Mouse (Mus musculus): ENCODE measurements around the gene Tnfsf14. TPM values are rescaled to one million over a fixed set of nuclear protein-coding genes. Genes with fewer than 3 reads are reported as not detected.

The Tnfsf14 gene
- polyA plus RNA-seq, 1 experiment from 2014 or later: 0.06 TPM

GRCm38 (mm10) chr17:57223313-57223712 is 29.3 kb upstream of the Tnfsf14 start:
- no peak for DNase-seq (ENCODE audit: low spot score)
- no peaks in the 10 kb centered on the region for H3K9me3 ChIP-seq (replicated peaks)
- WGBS: 82% methylated on average over 9 of the region's 9 CpGs
- no peak overlapping the region for H3K4me3 ChIP-seq
- no peak overlapping the region for H3K27ac ChIP-seq (replicated peaks)
- peaks cover 8% of the 10 kb centered on the region; the same call in 1 of the 2 replicates for H3K4me1 ChIP-seq
- peaks cover 3% of the 10 kb centered on the region; the same call in 1 of the 2 replicates for H3K27me3 ChIP-seq (ENCODE audit: low read depth, poor library complexity, severe bottlenecking)
- no peaks in the 10 kb centered on the region for H3K36me3 ChIP-seq

GRCm38 (mm10) chr17:57221911-57222310 is 27.9 kb upstream of the Tnfsf14 start:
- no peak overlapping the region for H3K27ac ChIP-seq (replicated peaks)
- peaks cover 3% of the 10 kb centered on the region; the same call in 1 of the 2 replicates for H3K27me3 ChIP-seq (ENCODE audit: low read depth, poor library complexity, severe bottlenecking)
- H3K4me1 ChIP-seq: peaks cover 8% of the 10 kb centered on the region; the same call in 1 of the 2 replicates
- no peak for DNase-seq (ENCODE audit: low spot score)
- no peaks in the 10 kb centered on the region for H3K9me3 ChIP-seq (replicated peaks)
- no peak overlapping the region for H3K4me3 ChIP-seq
- H3K36me3 ChIP-seq: no peaks in the 10 kb centered on the region
- WGBS: 78% methylated on average over 4 of the region's 4 CpGs

GRCm38 (mm10) chr17:57219884-57220207 is 25.9 kb upstream of the Tnfsf14 start:
- Histone ChIP-seq H3K4me3 (no peak overlapping the region), H3K27me3 (ENCODE audit: low read depth, poor library complexity, severe bottlenecking) (peaks cover 3% of the 10 kb centered on the region; the same call in 1 of the 2 replicates), H3K36me3 (no peaks in the 10 kb centered on the region), H3K9me3 (replicated peaks) (no peaks in the 10 kb centered on the region), H3K27ac (replicated peaks) (no peak overlapping the region), H3K4me1 (peaks cover 8% of the 10 kb centered on the region; the same call in 1 of the 2 replicates)
- 19% methylated on average over 3 of the region's 3 CpGs for WGBS
- no peak for DNase-seq (ENCODE audit: low spot score)

DNA sequence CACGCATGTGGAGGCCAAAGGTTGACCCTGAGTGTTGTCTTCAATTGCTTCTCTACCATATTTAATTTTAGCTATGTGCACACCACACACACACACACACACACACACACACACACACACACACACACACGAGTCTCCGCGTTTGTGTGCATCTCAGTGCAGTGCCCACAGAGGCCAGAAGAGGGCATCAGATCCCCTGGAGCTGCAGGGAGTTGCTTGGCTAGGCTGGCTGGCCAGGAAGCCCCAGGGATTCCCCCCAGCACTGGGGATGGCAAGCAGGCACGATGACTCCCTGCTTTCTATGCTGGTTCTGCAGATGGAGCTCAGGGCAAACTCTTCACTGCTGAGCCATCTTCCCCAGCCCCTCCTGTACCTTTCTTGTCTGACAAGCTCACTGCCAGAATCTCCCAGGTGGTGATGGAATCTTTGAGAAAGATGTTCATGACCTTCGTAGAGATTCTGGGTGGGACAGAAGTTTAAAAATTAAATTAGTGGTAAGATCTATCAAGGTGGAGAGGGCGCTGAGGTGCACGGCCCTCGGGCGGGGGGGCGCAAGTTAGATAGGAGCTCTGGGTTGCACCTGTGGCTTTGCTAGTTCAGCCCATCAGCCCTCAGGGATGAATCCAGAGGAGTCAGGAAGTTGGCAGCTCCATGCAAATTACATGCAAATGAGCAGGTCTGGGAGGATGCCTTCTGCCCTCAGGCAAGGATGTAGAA is 25.3 kb upstream of the Tnfsf14 start:
- DNase-seq (ENCODE audit: low spot score): peak; percentile 67
- no peak overlapping the region for H3K27ac ChIP-seq (replicated peaks)
- H3K36me3 ChIP-seq: no peaks in the 10 kb centered on the region
- H3K4me3 ChIP-seq: no peak overlapping the region
- no peaks in the 10 kb centered on the region for H3K9me3 ChIP-seq (replicated peaks)
- peaks cover 3% of the 10 kb centered on the region; the same call in 1 of the 2 replicates for H3K27me3 ChIP-seq (ENCODE audit: low read depth, poor library complexity, severe bottlenecking)
- WGBS: 25% methylated on average over 11 of the region's 11 CpGs
- H3K4me1 ChIP-seq: peaks cover 8% of the 10 kb centered on the region; the same call in 1 of the 2 replicates

DNA sequence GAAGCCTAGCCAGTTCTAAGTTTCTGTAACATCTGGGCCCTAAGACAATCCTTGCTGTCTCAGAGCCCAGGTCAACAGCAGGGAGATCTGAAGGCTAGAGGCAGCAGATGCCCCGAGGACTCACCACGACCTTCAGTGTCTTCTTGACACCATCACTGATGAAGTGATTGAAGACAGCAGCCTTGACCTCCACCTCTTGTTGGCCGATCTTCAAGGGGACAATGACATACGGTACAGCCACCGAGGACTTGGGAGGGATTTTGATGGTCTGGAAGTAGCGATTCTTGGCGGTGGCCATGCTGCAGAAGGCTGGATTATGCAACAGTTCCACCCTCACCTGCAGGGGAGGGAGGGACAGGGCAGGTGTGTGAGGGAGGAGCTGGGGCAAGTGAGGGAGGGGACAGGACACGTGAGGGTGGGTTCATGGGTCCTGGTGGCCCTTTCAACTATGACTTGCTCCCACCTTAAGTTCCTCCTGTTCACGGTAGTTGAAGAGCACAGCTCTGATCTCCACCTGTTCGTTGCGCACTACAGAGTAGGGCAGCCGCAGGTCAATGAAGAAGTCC is 24.4 kb upstream of the Tnfsf14 start:
- no peak for DNase-seq (ENCODE audit: low spot score)
- Histone ChIP-seq H3K27me3 (ENCODE audit: low read depth, poor library complexity, severe bottlenecking) (no peaks in the 10 kb centered on the region), H3K27ac (replicated peaks) (no peak overlapping the region), H3K36me3 (no peaks in the 10 kb centered on the region), H3K4me3 (no peak overlapping the region), H3K4me1 (peaks cover 8% of the 10 kb centered on the region; the same call in 1 of the 2 replicates), H3K9me3 (replicated peaks) (no peaks in the 10 kb centered on the region)
- WGBS: 83% methylated on average over 12 of the region's 12 CpGs

GRCm38 (mm10) chr17:57214676-57215387 is 20.9 kb upstream of the Tnfsf14 start:
- Histone ChIP-seq H3K27ac (replicated peaks) (no peak overlapping the region), H3K4me3 (no peak overlapping the region)
- WGBS: 51% methylated on average over 13 of the region's 13 CpGs

GRCm38 (mm10) chr17:57211501-57211900 is 17.5 kb upstream of the Tnfsf14 start:
- H3K9me3 ChIP-seq (replicated peaks): no peaks in the 10 kb centered on the region
- no peaks in the 10 kb centered on the region for H3K36me3 ChIP-seq
- H3K27ac ChIP-seq (replicated peaks): no peak overlapping the region
- WGBS: 66% methylated on average over 9 of the region's 9 CpGs
- no peak for DNase-seq (ENCODE audit: low spot score)
- no peak overlapping the region for H3K4me3 ChIP-seq
- H3K4me1 ChIP-seq: no peaks in the 10 kb centered on the region
- no peaks in the 10 kb centered on the region for H3K27me3 ChIP-seq (ENCODE audit: low read depth, poor library complexity, severe bottlenecking)

More at GRCm38 (mm10) chr17:57214676-57215387, 20.9 kb upstream of the Tnfsf14 start:
- Histone ChIP-seq H3K27me3 (ENCODE audit: low read depth, poor library complexity, severe bottlenecking) (no peaks in the 10 kb centered on the region), H3K36me3 (no peaks in the 10 kb centered on the region), H3K9me3 (replicated peaks) (no peaks in the 10 kb centered on the region), H3K4me1 (peaks cover 8% of the 10 kb centered on the region; the same call in 1 of the 2 replicates)
- DNase-seq (ENCODE audit: low spot score): no peak

GRCm38 (mm10) chr17:57209330-57209729 is 15.4 kb upstream of the Tnfsf14 start:
- DNase-seq (ENCODE audit: low spot score): no peak
- H3K27me3 ChIP-seq (ENCODE audit: low read depth, poor library complexity, severe bottlenecking): no peaks in the 10 kb centered on the region
- no peak overlapping the region for H3K27ac ChIP-seq (replicated peaks)
- 70% methylated on average over 4 of the region's 4 CpGs for whole genome bisulfite sequencing
- no peaks in the 10 kb centered on the region for H3K9me3 ChIP-seq (replicated peaks)
- H3K4me1 ChIP-seq: no peaks in the 10 kb centered on the region
- no peak overlapping the region for H3K4me3 ChIP-seq
- H3K36me3 ChIP-seq: no peaks in the 10 kb centered on the region

- Histone ChIP-seq H3K4me1 (no peaks in the 10 kb centered on the region), H3K9me3 (replicated peaks) (no peaks in the 10 kb centered on the region), H3K4me3 (no peak overlapping the region), H3K27ac (replicated peaks) (no peak overlapping the region), H3K27me3 (ENCODE audit: low read depth, poor library complexity, severe bottlenecking) (no peaks in the 10 kb centered on the region), H3K36me3 (no peaks in the 10 kb centered on the region)
- 91% methylated on average over 3 of the region's 3 CpGs for WGBS
- DNase-seq (ENCODE audit: low spot score): no peak
Measured at GRCm38 (mm10) chr17:57207938-57208337, 14.0 kb upstream of the Tnfsf14 start.

DNA sequence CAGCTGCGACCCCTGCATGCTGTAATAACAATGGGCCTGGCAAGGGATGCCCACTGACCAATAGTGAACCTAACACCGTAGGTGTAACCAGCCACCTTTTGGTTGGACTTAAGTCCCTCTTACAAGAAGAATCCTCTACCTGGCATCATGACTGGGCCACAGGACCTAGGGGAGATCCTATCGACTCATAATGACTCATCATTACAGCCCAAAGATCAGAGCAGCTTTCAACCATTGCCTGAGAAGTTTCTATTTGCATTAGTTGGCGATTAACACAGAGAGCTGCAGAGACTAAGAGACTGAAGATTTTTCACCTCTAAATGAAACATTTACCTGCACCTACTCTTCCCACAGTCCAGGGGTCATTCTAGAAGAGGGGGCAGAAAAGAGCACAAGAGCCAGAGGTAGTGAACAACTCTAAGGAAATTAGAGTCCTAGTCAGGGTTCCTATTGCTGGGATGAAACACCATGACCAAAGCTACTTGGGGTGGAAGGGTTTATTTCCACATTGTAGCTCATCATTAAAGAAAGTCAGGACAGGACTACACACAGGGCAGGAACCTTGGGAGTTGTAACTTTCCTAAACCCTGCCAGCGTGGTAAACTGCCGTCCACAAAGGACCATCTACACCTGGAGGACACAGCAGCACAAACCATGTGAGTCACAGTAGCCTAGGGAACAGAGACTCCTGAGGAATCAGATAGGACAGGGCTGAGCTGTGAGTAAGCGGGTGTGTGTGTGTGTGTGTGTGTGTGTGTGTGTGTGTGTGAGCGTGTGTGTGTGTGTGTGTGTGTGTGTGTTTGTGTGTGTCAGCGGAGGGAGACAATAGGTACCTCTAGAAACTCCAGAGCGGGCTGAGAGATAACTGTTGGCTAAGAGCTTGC is 8.1 kb upstream of the Tnfsf14 start:
- no peaks in the 10 kb centered on the region for H3K36me3 ChIP-seq
- H3K27ac ChIP-seq (replicated peaks): no peak overlapping the region
- no peaks in the 10 kb centered on the region for H3K27me3 ChIP-seq (ENCODE audit: low read depth, poor library complexity, severe bottlenecking)
- no peaks in the 10 kb centered on the region for H3K4me1 ChIP-seq
- H3K4me3 ChIP-seq: no peak overlapping the region
- no peaks in the 10 kb centered on the region for H3K9me3 ChIP-seq (replicated peaks)
- DNase-seq (ENCODE audit: low spot score): no peak
- WGBS: 87% methylated on average over 10 of the region's 10 CpGs

DNA sequence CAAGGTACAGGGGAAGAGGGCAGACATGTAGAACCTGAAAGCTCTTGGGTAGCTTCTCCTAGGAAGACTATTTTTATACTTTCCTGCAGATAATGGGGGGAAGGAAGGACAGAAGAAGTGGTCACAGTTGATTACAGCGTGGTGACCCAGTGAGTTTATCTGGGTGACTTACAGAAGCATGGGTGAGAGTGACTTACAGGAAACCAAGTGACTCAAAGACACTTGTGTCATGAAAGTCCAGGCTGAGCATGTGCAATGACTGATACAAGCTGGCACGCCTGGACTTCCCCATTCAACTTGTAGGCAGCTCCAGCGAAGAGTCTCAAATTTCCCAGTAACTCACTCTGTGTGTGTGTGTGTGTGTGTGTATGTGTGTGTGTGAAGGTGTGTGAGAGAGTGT is 4.3 kb upstream of the Tnfsf14 start:
- Histone ChIP-seq H3K4me1 (no peaks in the 10 kb centered on the region), H3K36me3 (no peaks in the 10 kb centered on the region), H3K27me3 (ENCODE audit: low read depth, poor library complexity, severe bottlenecking) (no peaks in the 10 kb centered on the region), H3K27ac (replicated peaks) (no peak overlapping the region), H3K4me3 (no peak overlapping the region), H3K9me3 (replicated peaks) (no peaks in the 10 kb centered on the region)
- 83% methylated on average over 3 of the region's 3 CpGs for WGBS
- no peak for DNase-seq (ENCODE audit: low spot score)

DNA sequence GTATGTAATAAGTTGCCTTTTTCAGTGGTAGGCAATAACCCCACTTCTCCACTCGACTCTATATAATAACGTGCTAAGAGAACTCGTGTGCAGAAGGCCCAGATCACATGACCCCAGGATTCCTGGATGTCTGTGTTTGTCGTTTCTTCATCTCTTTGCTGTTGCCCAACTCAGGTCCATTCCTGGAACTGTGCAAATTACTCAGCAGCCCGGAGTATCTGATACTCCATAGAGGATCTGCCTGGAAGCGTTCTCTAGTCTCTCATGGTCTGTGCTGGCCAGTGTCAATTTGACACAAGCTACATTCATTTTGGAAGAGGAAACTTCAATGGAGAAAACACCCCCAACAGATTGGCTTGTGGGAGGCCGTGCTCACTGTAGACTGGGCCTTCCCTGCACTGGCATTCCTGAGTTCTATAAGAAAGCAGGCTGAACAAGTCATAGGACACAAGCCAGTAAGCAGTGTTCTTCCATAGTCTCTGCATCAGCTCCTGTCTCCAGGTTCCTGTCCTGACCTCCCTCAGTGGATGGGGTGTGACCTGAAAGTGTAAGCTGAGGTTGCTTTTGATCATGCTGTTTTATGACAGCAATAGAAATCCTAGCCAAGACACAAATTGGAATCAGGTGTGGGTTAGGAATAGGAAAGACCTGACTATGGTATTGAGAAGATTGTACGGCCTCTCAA is 1.5 kb upstream of the Tnfsf14 start:
- Histone ChIP-seq H3K36me3 (no peaks in the 10 kb centered on the region), H3K27me3 (ENCODE audit: low read depth, poor library complexity, severe bottlenecking) (no peaks in the 10 kb centered on the region), H3K4me1 (no peaks in the 10 kb centered on the region), H3K4me3 (no peak overlapping the region), H3K9me3 (replicated peaks) (no peaks in the 10 kb centered on the region), H3K27ac (replicated peaks) (no peak overlapping the region)
- no peak for DNase-seq (ENCODE audit: low spot score)
- 86% methylated on average over 8 of the region's 8 CpGs for WGBS
